In genomic region chr13:56093680-56094079, GRCm38 (mm10) we compare ENCODE assay signal across 13 mouse cellular contexts. TPM values are rescaled to one million over a fixed set of nuclear protein-coding genes. Genes with fewer than 3 reads are reported as not detected.
DNase-seq lines count a peak whose midpoint lies in the region; ATAC-seq and TF ChIP-seq lines count a peak whose summit lies in the region.
"Had no signal": no experiment of that assay in that cellular context is flagged by ENCODE, and none has a peak within 500 bp of the region (broad histone marks: within the 10 kb centered on the region; RNA-seq: fewer than 3 reads in every experiment).

No protein-coding gene starts in this region.

- peak; percentile 26; the same call in 1 of the 2 replicates for ATAC-seq in kidney, embryonic 14.5 days (ENCODE audit: low FRiP score, low TSS enrichment)
- no peak for ATAC-seq in intestine, embryonic 16.5 days
- ATAC-seq: inflammation-experienced regulatory T-cells, adult 6 months had no signal

- H3K27me3 ChIP-seq in cerebellum, adult 2 months (ENCODE audit: control insufficient read depth, insufficient read depth, low read length): no peaks in the 10 kb centered on the region
- no peaks in the 10 kb centered on the region for H3K27me3 ChIP-seq in kidney, embryonic 14.5 days (ENCODE audit: control insufficient read depth, insufficient read depth, low read length)
- no peaks in the 10 kb centered on the region for H3K27me3 ChIP-seq in kidney, adult 2 months (replicated peaks; ENCODE audit: control insufficient read depth, insufficient read depth, low read length)
- no peaks in the 10 kb centered on the region for H3K27me3 ChIP-seq in intestine, embryonic 16.5 days (replicated peaks; ENCODE audit: control insufficient read depth, insufficient read depth, low read length)
- H3K27me3 ChIP-seq: embryonic facial prominence, embryonic 12.5 days; liver, embryonic 13.5 days had no signal

- WGBS in cerebellum, adult 2 months: 59% methylated on average over 3 of the region's 3 CpGs
- WGBS in kidney, embryonic 14.5 days: 50% methylated on average over 3 of the region's 3 CpGs
- WGBS in kidney, adult 2 months: 83% methylated on average over 3 of the region's 3 CpGs
- WGBS in olfactory bulb, adult 2 months: 13% methylated on average over 3 of the region's 3 CpGs
- 84% methylated on average over 3 of the region's 3 CpGs for WGBS in intestine, embryonic 16.5 days

- no peak overlapping the region for H3K27ac ChIP-seq in cerebellum, adult 2 months (ENCODE audit: insufficient read depth, low read length)
- H3K27ac ChIP-seq in kidney, embryonic 14.5 days (ENCODE audit: low read depth, low read length): no peak overlapping the region; the same call in 1 of the 2 replicates
- no peak overlapping the region for H3K27ac ChIP-seq in kidney, adult 2 months (ENCODE audit: insufficient read depth, low read depth, low read length)
- H3K27ac ChIP-seq in olfactory bulb, adult 2 months (ENCODE audit: insufficient read depth, low read depth, low read length): peak overlapping the region; percentile 87
- H3K27ac ChIP-seq in intestine, embryonic 16.5 days (ENCODE audit: low read length): no peak overlapping the region
- H3K27ac ChIP-seq: embryonic facial prominence, embryonic 12.5 days; liver, embryonic 13.5 days had no signal

- TF ChIP-seq POLR2A in cerebellum, adult 2 months (IDR thresholded peaks at IDR 0.05; ENCODE audit: borderline replicate concordance, insufficient read depth, low read length): no peak
- no peak for TF ChIP-seq POLR2A in kidney, adult 2 months (IDR thresholded peaks at IDR 0.05; ENCODE audit: low read depth, low read length)
- no peak for TF ChIP-seq POLR2A in olfactory bulb, adult 2 months (IDR thresholded peaks at IDR 0.05; ENCODE audit: insufficient read depth, low read depth, low read length)

- TF ChIP-seq CTCF in cerebellum, adult 2 months (IDR thresholded peaks at IDR 0.05; ENCODE audit: borderline replicate concordance, insufficient read depth, low read depth, low read length): no peak
- no peak for TF ChIP-seq CTCF in kidney, adult 2 months (conservative IDR thresholded peaks at IDR 0.05; ENCODE audit: insufficient read depth, insufficient read length, low read depth, low read length)
- no peak for TF ChIP-seq CTCF in olfactory bulb, adult 2 months (IDR thresholded peaks at IDR 0.05; ENCODE audit: insufficient read depth, low read depth, low read length)

- peaks cover 8% of the 10 kb centered on the region for H3K4me1 ChIP-seq in cerebellum, adult 2 months (ENCODE audit: control insufficient read depth, insufficient read depth, low read length)
- peaks cover 12% of the 10 kb centered on the region for H3K4me1 ChIP-seq in kidney, embryonic 14.5 days (ENCODE audit: control insufficient read depth, insufficient read depth, low read length)
- no peaks in the 10 kb centered on the region for H3K4me1 ChIP-seq in kidney, adult 2 months (ENCODE audit: control insufficient read depth, insufficient read depth, low read length)
- peaks cover 56% of the 10 kb centered on the region for H3K4me1 ChIP-seq in olfactory bulb, adult 2 months (ENCODE audit: control insufficient read depth, insufficient read depth, low read length)
- H3K4me1 ChIP-seq in intestine, embryonic 16.5 days (ENCODE audit: control insufficient read depth, insufficient read depth, low read length): peaks cover 4% of the 10 kb centered on the region; the same call in 1 of the 2 replicates
- H3K4me1 ChIP-seq: liver, embryonic 13.5 days had no signal

- H3K4me2 ChIP-seq in kidney, embryonic 14.5 days (replicated peaks; ENCODE audit: low read depth, low read length): no peak overlapping the region
- H3K4me2 ChIP-seq in intestine, embryonic 16.5 days (ENCODE audit: low read depth, low read length): no peak overlapping the region
- H3K4me2 ChIP-seq: embryonic facial prominence, embryonic 12.5 days; liver, embryonic 13.5 days had no signal

- no peak overlapping the region for H3K9ac ChIP-seq in kidney, embryonic 14.5 days (ENCODE audit: low read depth, low read length)
- H3K9ac ChIP-seq in intestine, embryonic 16.5 days (ENCODE audit: low read depth, low read length): no peak overlapping the region
- H3K9ac ChIP-seq: embryonic facial prominence, embryonic 12.5 days; liver, embryonic 13.5 days had no signal

- no peaks in the 10 kb centered on the region for H3K9me3 ChIP-seq in kidney, embryonic 14.5 days (ENCODE audit: control insufficient read depth, low read length)
- H3K9me3 ChIP-seq in intestine, embryonic 16.5 days (ENCODE audit: control insufficient read depth, low read length): no peaks in the 10 kb centered on the region
- H3K9me3 ChIP-seq: embryonic facial prominence, embryonic 12.5 days; G1E; liver, embryonic 13.5 days had no signal

- no peak overlapping the region for H3K4me3 ChIP-seq in cerebellum, adult 2 months (replicated peaks; ENCODE audit: insufficient read depth, low read depth, low read length)
- no peak overlapping the region for H3K4me3 ChIP-seq in kidney, embryonic 14.5 days (ENCODE audit: low read length)
- no peak overlapping the region for H3K4me3 ChIP-seq in kidney, adult 2 months (ENCODE audit: insufficient read depth, low read depth, low read length)
- H3K4me3 ChIP-seq in olfactory bulb, adult 2 months (ENCODE audit: insufficient read depth, low read depth, low read length): no peak overlapping the region
- H3K4me3 ChIP-seq in intestine, embryonic 16.5 days (ENCODE audit: low read length): no peak overlapping the region
- H3K4me3 ChIP-seq: embryonic facial prominence, embryonic 12.5 days; liver, embryonic 13.5 days had no signal

- peak; percentile 46 to 52 for DNase-seq in cerebellum, postnatal 14 days
- no peak for DNase-seq in cerebellum, adult 2 months
- DNase-seq in kidney, adult 2 months: no peak
- peak; percentile 31 for DNase-seq in right cerebral cortex, adult 18-20 months
- DNase-seq in right cerebral cortex, postnatal 36 days (ENCODE audit: low spot score in 2 of 2): no peak
- DNase-seq: liver, embryonic 13.5 days; thymus, postnatal 25 days had no signal

- H3K36me3 ChIP-seq in kidney, embryonic 14.5 days (ENCODE audit: control insufficient read depth, insufficient read depth, low read length): peaks cover 75% of the 10 kb centered on the region
- H3K36me3 ChIP-seq in kidney, adult 2 months (ENCODE audit: control insufficient read depth, insufficient read depth, low read length): no peaks in the 10 kb centered on the region; the same call in 1 of the 2 replicates
- 0 out of 2 replicates have a peak, but pooled peaks cover 3% of the 10 kb centered on the region for H3K36me3 ChIP-seq in intestine, embryonic 16.5 days (ENCODE audit: control insufficient read depth, insufficient read depth, low read length)

RNA-seq across cellular contexts. Expression of gene H2afy, which starts 42.5 kb away (rescaled TPM):
- polyA plus RNA-seq in cerebellum, adult 2 months (2012; rRNA removed): 152 and 166 TPM in 2 replicates
- polyA plus RNA-seq in kidney, embryonic 14.5 days (2014; fragmentation: Nextera tagmentation; extraction: Ambion mirVana): 440 and 481 TPM in 2 replicates
- polyA plus RNA-seq in kidney, adult 2 months (2012; rRNA removed): 74.5 and 89.3 TPM in 2 replicates
- polyA plus RNA-seq in olfactory bulb, adult 2 months (2012; ENCODE audit: insufficient read depth, insufficient read length, low replicate concordance, missing spikeins): 408 TPM in 1 of 2 replicates, not detected in the other
- polyA plus RNA-seq in intestine, embryonic 16.5 days (2015; fragmentation: Nextera tagmentation; extraction: Ambion mirVana): 235 and 246 TPM in 2 replicates

Comparison
In these comparisons a context has a peak if more than half of its experiments do, and no peak if none do; other contexts are left out.
1. DNase-seq: peak in cerebellum, postnatal 14 days (2 of 2) and right cerebral cortex, adult 18-20 months (single experiment); none in cerebellum, adult 2 months (0 of 2), kidney, adult 2 months (single experiment) and right cerebral cortex, postnatal 36 days (0 of 2).